In the genomic region with DNA sequence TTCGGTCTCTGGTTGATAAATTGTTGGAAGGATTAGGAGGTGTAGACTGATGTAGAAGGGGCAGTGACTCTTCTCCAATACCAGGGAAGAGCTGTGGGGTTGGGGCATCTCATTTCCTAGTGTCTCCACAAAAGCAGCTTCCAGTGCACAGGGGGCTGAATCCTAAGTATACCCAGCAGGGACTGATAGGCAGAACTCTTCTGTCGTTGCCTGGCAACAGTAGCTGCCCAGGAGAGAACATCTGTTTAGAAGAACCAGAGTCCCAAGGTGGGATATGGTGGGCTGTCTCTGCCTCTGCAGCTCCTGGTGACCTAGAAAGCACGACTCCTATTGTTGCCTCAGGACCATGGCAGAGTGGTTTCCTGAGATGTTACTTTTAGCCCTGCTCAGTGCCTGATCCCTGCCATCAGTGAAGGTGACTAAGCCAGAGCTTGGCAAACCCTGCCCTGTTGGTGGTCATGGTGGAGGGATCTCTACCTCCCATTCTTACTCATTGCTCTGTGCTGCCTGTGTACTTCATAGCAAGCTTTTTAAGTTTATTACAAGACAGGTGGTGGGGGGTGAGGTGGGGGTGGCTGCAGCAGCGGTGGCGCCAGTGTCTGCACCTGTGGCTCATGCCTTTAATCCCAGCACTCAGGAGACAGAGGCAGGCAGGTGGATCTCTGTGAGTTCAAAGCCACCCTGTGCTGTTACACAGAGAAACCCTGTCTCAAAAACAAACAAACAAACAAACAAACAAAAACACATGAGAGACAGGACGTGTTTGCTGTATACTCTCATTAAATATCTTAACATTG, we compare ENCODE assay signal across 23 mouse cellular contexts. TPM values are rescaled to one million over a fixed set of nuclear protein-coding genes. Genes with fewer than 3 reads are reported as not detected.
DNase-seq lines count a peak whose midpoint lies in the region; ATAC-seq and TF ChIP-seq lines count a peak whose summit lies in the region.
"Had no signal": no experiment of that assay in that cellular context is flagged by ENCODE, and none has a peak within 500 bp of the region (broad histone marks: within the 10 kb centered on the region; RNA-seq: fewer than 3 reads in every experiment).

No protein-coding gene starts in this region.

- H3K9me3 ChIP-seq in hindbrain, embryonic 16.5 days (ENCODE audit: control insufficient read depth, low read length), result no peaks in the 10 kb centered on the region
- H3K9me3 ChIP-seq in hindbrain, embryonic 10.5 days, result no peaks in the 10 kb centered on the region
- H3K9me3 ChIP-seq in limb, embryonic 10.5 days (replicated peaks), result no peaks in the 10 kb centered on the region
- no peaks in the 10 kb centered on the region for H3K9me3 ChIP-seq in midbrain, postnatal 0 days (ENCODE audit: low read length)
- H3K9me3 ChIP-seq: forebrain, embryonic 10.5 days; stomach, embryonic 15.5 days had no signal

- H3K4me3 ChIP-seq in hindbrain, embryonic 16.5 days (ENCODE audit: low read length), result no peak overlapping the region
- no peak overlapping the region for H3K4me3 ChIP-seq in hindbrain, embryonic 10.5 days
- H3K4me3 ChIP-seq in limb, embryonic 10.5 days, result no peak overlapping the region
- H3K4me3 ChIP-seq in midbrain, postnatal 0 days (ENCODE audit: low read depth, low read length), result no peak overlapping the region
- H3K4me3 ChIP-seq: forebrain, embryonic 10.5 days; gastrocnemius, adult 2 months; left cerebral cortex, adult 2 months; stomach, embryonic 15.5 days had no signal

- H3K4me2 ChIP-seq in hindbrain, embryonic 16.5 days (ENCODE audit: low read length), result no peak overlapping the region
- no peak overlapping the region for H3K4me2 ChIP-seq in midbrain, postnatal 0 days (ENCODE audit: low read depth, low read length, poor library complexity, severe bottlenecking)
- H3K4me2 ChIP-seq: heart, embryonic 11.5 days; stomach, embryonic 15.5 days had no signal

- no peak overlapping the region; the same call in 1 of the 2 replicates for H3K27ac ChIP-seq in hindbrain, embryonic 16.5 days (ENCODE audit: low read depth, low read length)
- H3K27ac ChIP-seq in hindbrain, embryonic 10.5 days, result no peak overlapping the region
- H3K27ac ChIP-seq in limb, embryonic 10.5 days, result 0 out of 2 replicates have a peak overlapping the region, but pooled peaks have one; percentile 14
- H3K27ac ChIP-seq in midbrain, postnatal 0 days (ENCODE audit: low read depth, low read length), result peak overlapping the region; percentile 34; the same call in 1 of the 2 replicates
- H3K27ac ChIP-seq: forebrain, embryonic 10.5 days; gastrocnemius, adult 2 months; left cerebral cortex, adult 2 months; liver, embryonic 14.5 days; stomach, embryonic 15.5 days had no signal

- peaks cover 7% of the 10 kb centered on the region; the same call in 1 of the 2 replicates for H3K4me1 ChIP-seq in hindbrain, embryonic 16.5 days (ENCODE audit: control insufficient read depth, insufficient read depth, low read depth, low read length)
- peaks cover 12% of the 10 kb centered on the region for H3K4me1 ChIP-seq in hindbrain, embryonic 10.5 days (replicated peaks)
- H3K4me1 ChIP-seq in limb, embryonic 10.5 days, result peaks cover 24% of the 10 kb centered on the region
- no peaks in the 10 kb centered on the region for H3K4me1 ChIP-seq in midbrain, postnatal 0 days (ENCODE audit: insufficient read depth, low read length)
- H3K4me1 ChIP-seq: stomach, embryonic 15.5 days had no signal

- WGBS in hindbrain, embryonic 16.5 days, result 57% methylated on average over 6 of the region's 6 CpGs
- WGBS in hindbrain, embryonic 10.5 days, result 67% methylated on average over 6 of the region's 6 CpGs
- 77% methylated on average over 6 of the region's 6 CpGs for WGBS in limb, embryonic 10.5 days
- WGBS in midbrain, postnatal 0 days, result 55% methylated on average over 6 of the region's 6 CpGs

- no peaks in the 10 kb centered on the region for H3K36me3 ChIP-seq in hindbrain, embryonic 16.5 days (ENCODE audit: control insufficient read depth, insufficient read depth, low read length)
- H3K36me3 ChIP-seq in hindbrain, embryonic 10.5 days, result no peaks in the 10 kb centered on the region
- no peaks in the 10 kb centered on the region for H3K36me3 ChIP-seq in limb, embryonic 10.5 days
- H3K36me3 ChIP-seq in midbrain, postnatal 0 days (ENCODE audit: insufficient read depth, low read length), result no peaks in the 10 kb centered on the region
- H3K36me3 ChIP-seq: forebrain, embryonic 10.5 days; stomach, embryonic 15.5 days had no signal

- no peak for DNase-seq in hindbrain, embryonic 10.5 days (ENCODE audit: low spot score)
- DNase-seq in thymus, postnatal 0 days (ENCODE audit: low spot score), result peak; percentile 28
- DNase-seq in thymus, postnatal 36 days, result no peak
- DNase-seq in limb, embryonic 10.5 days (ENCODE audit: low spot score), result no peak
- peak; percentile 55 for DNase-seq in midbrain, postnatal 0 days (ENCODE audit: low spot score)
- no peak for DNase-seq in heart, postnatal 4 days
- DNase-seq in kidney, adult 8-10 months, result no peak
- DNase-seq: adrenal gland, adult 8-10 months; cerebellum, adult 11 months; cerebellum, postnatal 14 days; gastrocnemius, adult 2 months; heart, postnatal 10 days; kidney, adult 2 months; kidney, postnatal 14 days; left cerebral cortex, postnatal 4 days; thymus, adult 18-20 months had no signal

- H3K9ac ChIP-seq in hindbrain, embryonic 16.5 days (ENCODE audit: low read depth, low read length), result no peak overlapping the region
- H3K9ac ChIP-seq in midbrain, postnatal 0 days (replicated peaks; ENCODE audit: low read length, poor library complexity, severe bottlenecking), result no peak overlapping the region
- H3K9ac ChIP-seq: liver, embryonic 14.5 days; stomach, embryonic 15.5 days had no signal

- no peaks in the 10 kb centered on the region for H3K27me3 ChIP-seq in hindbrain, embryonic 16.5 days (replicated peaks; ENCODE audit: control insufficient read depth, insufficient read depth, low read length)
- no peaks in the 10 kb centered on the region for H3K27me3 ChIP-seq in hindbrain, embryonic 10.5 days (ENCODE audit: insufficient read depth, poor library complexity, severe bottlenecking)
- H3K27me3 ChIP-seq in limb, embryonic 10.5 days (ENCODE audit: low read depth, poor library complexity, severe bottlenecking), result no peaks in the 10 kb centered on the region
- no peaks in the 10 kb centered on the region for H3K27me3 ChIP-seq in midbrain, postnatal 0 days (ENCODE audit: insufficient read depth, low read length)
- H3K27me3 ChIP-seq: stomach, embryonic 15.5 days had no signal

- TF ChIP-seq CTCF in midbrain, postnatal 0 days (IDR thresholded peaks at IDR 0.05), result no peak

- ATAC-seq in hindbrain, embryonic 16.5 days, result peak; percentile 80
- peak; percentile 31; the same call in 1 of the 2 replicates for ATAC-seq in midbrain, postnatal 0 days (ENCODE audit: low FRiP score)
- ATAC-seq: lung, postnatal 0 days had no signal

RNA-seq across cellular contexts. Expression of gene Drc7, which starts 6.8 kb away (rescaled TPM):
- 3.1 and 3.2 TPM in 2 replicates for polyA plus RNA-seq in hindbrain, embryonic 16.5 days (2015; fragmentation: Nextera tagmentation; extraction: Ambion mirVana)
- polyA plus RNA-seq in hindbrain, embryonic 10.5 days (2016; fragmentation: Nextera tagmentation; extraction: Ambion mirVana), result 0.68 and 0.88 TPM in 2 replicates
- 1.3 TPM in 2 replicates for polyA plus RNA-seq in thymus, postnatal 0 days (2015; fragmentation: Nextera tagmentation; extraction: Ambion mirVana)
- 0.23 TPM in 2 replicates for polyA plus RNA-seq in limb, embryonic 10.5 days (2016; fragmentation: Nextera tagmentation; extraction: Ambion mirVana)
- 4.4 and 9.8 TPM in 2 replicates for total RNA-seq in midbrain, postnatal 0 days (2014; rRNA removed)
- 2.8 and 3.6 TPM in 2 replicates for polyA plus RNA-seq in midbrain, postnatal 0 days (2015; fragmentation: Nextera tagmentation; extraction: Ambion mirVana)
- total RNA-seq in heart, postnatal 4 days (2021), result not detected
- total RNA-seq: adrenal gland, adult 8-10 months; gastrocnemius, adult 2 months; heart, postnatal 10 days had no signal
- polyA plus RNA-seq: heart, embryonic 11.5 days had no signal

RNA-seq across cellular contexts. Expression of gene Adgrg3, which starts 30.6 kb away (rescaled TPM):
- polyA plus RNA-seq in hindbrain, embryonic 16.5 days (2015; fragmentation: Nextera tagmentation; extraction: Ambion mirVana), result 1.2 and 1.3 TPM in 2 replicates
- 3.2 and 3.5 TPM in 2 replicates for polyA plus RNA-seq in hindbrain, embryonic 10.5 days (2016; fragmentation: Nextera tagmentation; extraction: Ambion mirVana)
- 8.5 and 9.7 TPM in 2 replicates for polyA plus RNA-seq in thymus, postnatal 0 days (2015; fragmentation: Nextera tagmentation; extraction: Ambion mirVana)
- 3.4 and 4.2 TPM in 2 replicates for polyA plus RNA-seq in limb, embryonic 10.5 days (2016; fragmentation: Nextera tagmentation; extraction: Ambion mirVana)
- total RNA-seq in midbrain, postnatal 0 days (2014; rRNA removed), result 1.5 and 1.7 TPM in 2 replicates
- 0.59 and 0.88 TPM in 2 replicates for polyA plus RNA-seq in midbrain, postnatal 0 days (2015; fragmentation: Nextera tagmentation; extraction: Ambion mirVana)
- total RNA-seq in heart, postnatal 4 days (2021), result 1 to 10 TPM; 3.3 to 3.8 TPM

RNA-seq across cellular contexts. Expression of gene Katnb1, which starts 32.9 kb away (rescaled TPM):
- 47.0 and 48.4 TPM in 2 replicates for polyA plus RNA-seq in hindbrain, embryonic 16.5 days (2015; fragmentation: Nextera tagmentation; extraction: Ambion mirVana)
- 37.7 and 41.6 TPM in 2 replicates for polyA plus RNA-seq in hindbrain, embryonic 10.5 days (2016; fragmentation: Nextera tagmentation; extraction: Ambion mirVana)
- polyA plus RNA-seq in thymus, postnatal 0 days (2015; fragmentation: Nextera tagmentation; extraction: Ambion mirVana), result 20.1 and 20.3 TPM in 2 replicates
- polyA plus RNA-seq in limb, embryonic 10.5 days (2016; fragmentation: Nextera tagmentation; extraction: Ambion mirVana), result 29.4 and 33.3 TPM in 2 replicates
- total RNA-seq in midbrain, postnatal 0 days (2014; rRNA removed), result 53.7 and 61.6 TPM in 2 replicates
- polyA plus RNA-seq in midbrain, postnatal 0 days (2015; fragmentation: Nextera tagmentation; extraction: Ambion mirVana), result 52.5 and 56.7 TPM in 2 replicates
- 10 to 100 TPM; 13.0 to 15.0 TPM for total RNA-seq in heart, postnatal 4 days (2021)

Comparison
In these comparisons a context has a peak if more than half of its experiments do, and no peak if none do; other contexts are left out.
1. DNase-seq: peak in thymus, postnatal 0 days (single experiment) and midbrain, postnatal 0 days (single experiment); none in hindbrain, embryonic 10.5 days (single experiment), thymus, postnatal 36 days (0 of 2), limb, embryonic 10.5 days (single experiment), heart, postnatal 4 days (single experiment) and kidney, adult 8-10 months (0 of 2).
2. H3K27ac ChIP-seq: peak in limb, embryonic 10.5 days (single experiment) and midbrain, postnatal 0 days (single experiment); none in hindbrain, embryonic 16.5 days (single experiment) and hindbrain, embryonic 10.5 days (single experiment).